Mouse (Mus musculus): ENCODE data around the gene Glt8d2. TPM values are rescaled to one million over a fixed set of nuclear protein-coding genes. Genes with fewer than 3 reads are reported as not detected.

Glt8d2 gene
- 0.49 TPM for polyA plus RNA-seq (2017; shearing (Covaris generic))

DNA sequence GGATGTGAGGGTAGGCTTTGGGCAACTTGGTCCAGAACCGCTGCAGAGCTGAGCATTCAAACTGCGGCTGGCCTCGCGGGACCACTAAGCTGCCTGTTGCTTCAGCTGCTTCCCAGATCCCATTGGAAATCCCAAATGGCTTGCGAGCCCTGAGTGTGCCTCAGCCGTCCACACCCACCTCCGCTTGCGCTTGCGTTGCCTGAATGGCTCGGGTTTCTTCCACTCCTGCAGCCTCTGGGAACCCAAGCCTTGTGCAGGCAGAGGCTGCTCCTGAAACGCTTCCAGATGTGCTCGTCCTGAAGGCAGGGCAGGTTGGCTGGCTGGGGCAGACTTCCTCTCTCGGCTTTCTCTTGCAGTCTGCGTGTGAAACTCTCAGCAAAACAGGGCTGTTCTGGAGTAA lies at the start of gene Glt8d2:
Gene Glt8d2, minus strand, starts transcription at position 157 of the 400 bp plus-strand sequence.

GRCm38 (mm10) chr10:82695956-82696355 lies 5.5 kb upstream of the Glt8d2 start, which contains the start of gene Hcfc2:
Hcfc2 (plus strand) TSS chr10:82696160.

DNA sequence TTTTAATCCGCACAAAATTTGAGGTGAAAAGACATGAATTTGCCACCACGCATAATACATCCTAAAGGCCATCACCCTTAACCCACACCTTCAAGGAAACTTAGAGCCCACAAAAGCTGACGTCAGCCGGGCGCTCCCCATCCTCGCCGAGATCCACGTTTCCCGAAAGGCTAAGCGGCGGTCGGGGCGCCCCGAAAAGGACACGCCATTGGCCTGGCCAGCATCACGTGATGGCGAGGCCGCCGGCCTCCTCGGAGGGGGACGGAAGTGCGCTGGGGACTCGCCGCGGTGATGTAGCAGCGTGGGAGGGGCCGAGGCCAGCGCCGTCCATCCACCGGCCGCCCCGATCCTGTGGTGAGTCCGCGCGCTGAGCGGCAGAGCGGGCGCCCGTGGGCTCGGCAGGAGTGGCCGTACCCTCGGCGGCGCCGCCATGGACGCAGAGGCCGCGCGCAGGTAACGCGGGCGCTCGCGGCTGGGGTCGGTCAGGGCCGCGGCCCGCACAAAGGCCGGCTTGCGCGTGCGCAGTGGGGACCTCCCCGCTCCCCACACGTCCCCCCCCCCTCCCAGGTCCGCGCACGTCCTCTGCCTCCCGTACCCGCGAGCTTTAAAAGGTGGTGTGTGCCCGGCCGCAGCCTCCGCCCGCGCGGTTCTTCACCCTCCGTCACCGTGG lies 60.7 kb downstream of the Glt8d2 start, which contains the start of gene Tdg:
Gene Tdg, plus strand, starts transcription at position 243 of the 670 bp plus-strand sequence.

DNA sequence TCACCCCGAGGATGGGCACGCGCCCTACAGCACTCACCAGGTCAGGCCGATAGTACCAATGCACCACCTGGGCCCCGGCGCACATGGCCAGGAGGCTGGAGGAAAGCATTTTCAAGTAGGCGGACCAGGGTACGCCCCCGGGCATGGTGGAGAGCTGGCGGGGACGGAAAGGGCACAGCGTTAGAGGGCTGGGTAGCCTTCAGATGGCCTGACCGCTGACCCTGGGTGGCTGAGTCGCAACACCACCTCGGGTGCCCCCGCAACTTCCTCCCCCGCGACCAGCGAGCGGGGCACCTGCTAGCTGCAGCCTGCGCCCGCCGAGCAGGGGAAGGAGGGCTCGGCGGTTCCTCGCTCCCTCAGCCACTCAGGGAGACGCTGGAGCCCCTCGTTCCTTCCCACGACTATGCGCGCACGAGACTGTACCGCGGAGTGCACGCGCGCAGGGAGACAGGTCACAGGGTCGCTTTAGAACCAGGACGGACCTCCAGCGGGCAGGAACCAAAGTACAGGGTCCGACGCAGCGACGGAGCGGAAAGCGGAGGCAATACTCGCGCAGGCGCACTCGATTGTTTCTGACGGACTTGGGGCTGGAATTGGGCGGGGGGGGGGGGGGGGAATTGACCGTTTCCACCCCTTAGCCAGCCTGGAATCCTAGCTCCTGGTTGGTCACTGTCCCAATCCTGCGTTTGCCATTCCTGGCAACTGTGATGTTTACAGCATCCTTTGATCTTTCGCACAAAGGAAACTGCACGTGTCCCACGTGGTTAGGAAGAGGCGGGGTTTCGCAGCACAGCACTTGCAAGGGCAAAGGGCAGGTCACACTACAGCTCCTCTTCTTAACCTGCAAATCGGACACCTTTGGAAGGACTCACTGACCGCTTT lies 67.5 kb downstream of the Glt8d2 start, which contains the start of gene 1190007I07Rik:
Gene 1190007I07Rik, minus strand, starts transcription at position 558 of the 882 bp plus-strand sequence.

Other genes with a start within 250 kb of the Glt8d2 start
- gene Gm1553, start 198.0 kb downstream of the Glt8d2 start, polyA plus RNA-seq (2017; shearing (Covaris generic)), result not detected
- gene 1190007I07Rik, start 67.4 kb downstream of the Glt8d2 start, polyA plus RNA-seq (2017; shearing (Covaris generic)), result 14.2 TPM
- 96.6 TPM for gene Tdg, start 60.8 kb downstream of the Glt8d2 start, polyA plus RNA-seq (2017; shearing (Covaris generic))
- 27.6 TPM for gene Hcfc2, start 5.5 kb upstream of the Glt8d2 start, polyA plus RNA-seq (2017; shearing (Covaris generic))
- gene Nfyb, start 73.5 kb upstream of the Glt8d2 start, polyA plus RNA-seq (2017; shearing (Covaris generic)), result 51.2 TPM
- 75.2 TPM for gene Txnrd1, start 143.3 kb upstream of the Glt8d2 start, polyA plus RNA-seq (2017; shearing (Covaris generic))
- 0.39 TPM for gene Eid3, start 176.0 kb upstream of the Glt8d2 start, polyA plus RNA-seq (2017; shearing (Covaris generic))

Data from effector memory CD4-positive, alpha-beta T cell, adult 5 months (primary cell).